Mouse (Mus musculus) erythroblast, embryonic 14.5 days (primary cell): ENCODE results near the gene Thsd4.

Source experiments
- GATA1 ChIP-seq: IDR thresholded peaks from 2 replicates; pipeline ENCODE4 v1.6.1; 2012; ENCODE audit warnings: low read length, inconsistent platforms, mixed read lengths
- TAL1 ChIP-seq: IDR thresholded peaks from 3 replicates; pipeline ENCODE4 v1.6.1; 2012; ENCODE audit warnings: low read length, inconsistent platforms, mixed read lengths

DNA sequence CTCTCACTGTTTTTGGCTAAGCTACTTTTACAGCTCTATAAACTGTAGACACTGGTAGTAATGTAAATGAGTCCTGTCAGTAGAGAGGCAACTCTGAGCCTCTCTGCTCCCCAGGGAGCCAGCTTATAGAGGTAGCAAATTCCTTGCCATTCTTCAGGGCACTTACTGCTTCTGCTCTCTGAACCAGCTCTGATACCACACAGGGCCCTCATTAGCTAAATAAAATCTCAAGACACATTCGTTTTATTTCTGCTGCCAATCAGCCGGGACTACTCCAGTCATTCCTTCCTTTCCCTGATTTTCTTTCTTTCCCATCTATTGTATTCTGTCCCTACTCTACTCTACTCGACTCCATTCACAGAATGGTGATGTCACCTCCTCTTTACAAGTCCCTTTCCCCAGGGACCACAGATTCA, 236.8 kb downstream of the Thsd4 start:
- TF ChIP-seq GATA1 = no peak
- no peak for TF ChIP-seq TAL1
